Mouse (Mus musculus) 3T3-L1 (cell line): ENCODE data around the gene Tnfrsf12a.
A peak's percentile ranks its signal among the peaks of the same experiment; 100 is the strongest.

Experiments
- DNase-seq: peaks from one replicate; pipeline ENCODE4 v3.0.0-alpha.2; 2015; ENCODE audit warnings: low read depth, low spot score

Gene Tnfrsf12a

GRCm38 (mm10) chr17:23681086-23681485 lies 3.8 kb upstream of the Tnfrsf12a start:
- peak; percentile 82 for DNase-seq

GRCm38 (mm10) chr17:23680336-23680735 lies 3.1 kb upstream of the Tnfrsf12a start:
- DNase-seq: no peak

- no peak for DNase-seq
Observed at GRCm38 (mm10) chr17:23679127-23679835, 2.0 kb upstream of the Tnfrsf12a start, which contains the start of gene Cldn6. Gene Cldn6 (plus strand): TSS chr17:23679249.

- DNase-seq: peak; percentile 77
Observed at GRCm38 (mm10) chr17:23676473-23677031, 716 bp downstream of the Tnfrsf12a start.

GRCm38 (mm10) chr17:23675564-23676281 lies 1.5 kb downstream of the Tnfrsf12a start:
- DNase-seq: peak; percentile 99

GRCm38 (mm10) chr17:23675127-23675526 lies 2.1 kb downstream of the Tnfrsf12a start:
- DNase-seq: peak; percentile 94

GRCm38 (mm10) chr17:23674271-23674952 lies 2.9 kb downstream of the Tnfrsf12a start:
- DNase-seq: peak; percentile 72

- DNase-seq: peak; percentile 97
Observed at GRCm38 (mm10) chr17:23673424-23674073, 3.7 kb downstream of the Tnfrsf12a start, which contains the start of the genes Hcfc1r1 and Thoc6. Gene Hcfc1r1 (plus strand): TSS chr17:23673596. Gene Thoc6 (minus strand): TSS chr17:23673882.

- DNase-seq: no peak
Observed at GRCm38 (mm10) chr17:23672761-23673160, 4.5 kb downstream of the Tnfrsf12a start.

GRCm38 (mm10) chr17:23671519-23671918 lies 5.7 kb downstream of the Tnfrsf12a start:
- no peak for DNase-seq

- no peak for DNase-seq
Observed at GRCm38 (mm10) chr17:23670516-23671074, 6.7 kb downstream of the Tnfrsf12a start.

GRCm38 (mm10) chr17:23665511-23665910 lies 11.8 kb downstream of the Tnfrsf12a start:
- no peak for DNase-seq

GRCm38 (mm10) chr17:23664556-23665021 lies 12.7 kb downstream of the Tnfrsf12a start:
- DNase-seq: peak; percentile 72

GRCm38 (mm10) chr17:23661526-23661925 lies 15.7 kb downstream of the Tnfrsf12a start:
- no peak for DNase-seq

GRCm38 (mm10) chr17:23660876-23661200 lies 16.4 kb downstream of the Tnfrsf12a start:
- no peak for DNase-seq

- no peak for DNase-seq
Observed at GRCm38 (mm10) chr17:23660117-23660875, 17.0 kb downstream of the Tnfrsf12a start, which contains the start of gene Bicdl2. Gene Bicdl2 (plus strand): TSS chr17:23660506.

GRCm38 (mm10) chr17:23658450-23658849 lies 18.8 kb downstream of the Tnfrsf12a start:
- DNase-seq: no peak

- no peak for DNase-seq
Observed at GRCm38 (mm10) chr17:23654410-23654809, 22.9 kb downstream of the Tnfrsf12a start.

- DNase-seq: no peak
Observed at GRCm38 (mm10) chr17:23654001-23654400, 23.3 kb downstream of the Tnfrsf12a start.

- DNase-seq: no peak
Observed at GRCm38 (mm10) chr17:23653324-23653723, 23.9 kb downstream of the Tnfrsf12a start.
